Mouse (Mus musculus): ENCODE measurements around the gene Tab1. TPM values are rescaled to one million over a fixed set of nuclear protein-coding genes. Genes with fewer than 3 reads are reported as not detected.
A peak's percentile ranks its signal among the peaks of the same experiment; 100 is the strongest.

Gene Tab1
- polyA plus RNA-seq, 1 experiment from 2014 or later = 44.0 TPM

DNA sequence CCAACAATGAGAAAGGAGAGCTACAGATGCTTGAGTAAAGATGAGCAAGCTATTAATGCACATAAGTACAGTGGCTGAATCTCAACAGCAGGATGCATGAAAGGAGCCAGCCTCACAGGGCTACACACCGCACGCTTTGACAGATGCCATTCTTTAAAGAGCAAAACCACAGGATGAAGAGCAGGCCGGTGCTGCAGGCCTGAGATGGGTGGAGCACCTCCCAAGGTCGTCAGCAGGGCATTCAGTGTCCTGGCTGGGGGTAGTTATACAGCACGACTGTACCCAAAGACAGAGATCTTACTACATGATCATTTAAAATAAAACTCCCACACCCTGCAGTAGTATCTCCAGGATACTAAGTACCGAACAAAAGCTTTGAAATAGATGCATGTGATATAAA lies 13.2 kb downstream of the Tab1 start:
- no peak overlapping the region for H3K4me2 ChIP-seq (replicated peaks)
- peaks cover 8% of the 10 kb centered on the region; the same call in 1 of the 2 replicates for H3K9me3 ChIP-seq (replicated peaks)
- no peaks in the 10 kb centered on the region for H3K27me3 ChIP-seq
- H3K27ac ChIP-seq = no peak overlapping the region
- H3K36me3 ChIP-seq = peaks cover 47% of the 10 kb centered on the region
- no peak for ATAC-seq (ENCODE audit: low FRiP score)
- no peak overlapping the region for H3K4me3 ChIP-seq
- WGBS = 73% methylated on average over 6 of the region's 6 CpGs
- H3K9ac ChIP-seq = no peak overlapping the region
- no peaks in the 10 kb centered on the region for H3K4me1 ChIP-seq

DNA sequence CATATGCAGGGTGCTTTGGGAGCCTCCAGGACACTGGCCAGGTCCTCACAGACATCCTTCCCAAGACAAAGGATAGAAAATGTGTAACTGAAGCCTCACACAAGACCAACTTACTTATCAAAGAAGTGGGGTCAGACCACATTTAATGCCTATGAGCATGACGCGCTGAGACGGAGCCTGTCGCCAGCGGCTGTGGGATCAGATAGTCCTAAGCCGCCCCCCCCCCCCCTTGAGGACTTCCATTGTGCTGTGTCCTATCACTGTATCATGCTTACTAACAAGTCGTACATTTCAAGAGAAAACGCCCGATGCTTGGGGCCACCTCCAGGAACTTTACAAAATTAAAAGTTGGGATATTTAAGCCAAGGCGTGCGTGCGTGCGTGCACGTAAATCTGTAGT lies 14.2 kb downstream of the Tab1 start:
- Histone ChIP-seq H3K9me3 (replicated peaks) (peaks cover 2% of the 10 kb centered on the region; the same call in 1 of the 2 replicates), H3K4me3 (no peak overlapping the region), H3K4me2 (replicated peaks) (no peak overlapping the region), H3K27me3 (no peaks in the 10 kb centered on the region), H3K9ac (no peak overlapping the region), H3K27ac (no peak overlapping the region), H3K4me1 (no peaks in the 10 kb centered on the region), H3K36me3 (peaks cover 44% of the 10 kb centered on the region)
- no peak for ATAC-seq (ENCODE audit: low FRiP score)
- WGBS = 89% methylated on average over 14 of the region's 14 CpGs

DNA sequence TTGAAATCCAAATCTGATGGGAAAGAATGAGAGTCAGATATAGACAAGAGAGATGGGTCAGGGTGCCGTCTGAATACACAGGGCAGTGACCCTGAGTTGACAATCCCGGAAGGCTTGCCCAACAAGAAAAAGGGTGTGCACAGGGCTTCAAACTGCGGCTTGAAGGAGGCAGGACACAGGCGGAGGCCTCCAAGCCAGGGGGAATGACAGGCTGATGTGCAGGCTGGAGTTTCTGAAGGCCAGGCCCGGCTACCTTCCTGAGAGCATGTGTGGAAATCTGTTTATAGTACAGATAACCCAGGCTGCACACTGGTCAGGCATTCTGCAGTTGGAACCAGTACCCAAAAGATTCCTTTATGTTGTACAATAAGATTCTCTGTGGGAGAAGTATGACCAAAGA lies 14.6 kb downstream of the Tab1 start:
- no peak for ATAC-seq (ENCODE audit: low FRiP score)
- no peak overlapping the region for H3K9ac ChIP-seq
- no peak overlapping the region for H3K4me2 ChIP-seq (replicated peaks)
- no peaks in the 10 kb centered on the region for H3K4me1 ChIP-seq
- no peak overlapping the region for H3K27ac ChIP-seq
- peaks cover 43% of the 10 kb centered on the region for H3K36me3 ChIP-seq
- no peaks in the 10 kb centered on the region for H3K27me3 ChIP-seq
- WGBS = 77% methylated on average over 5 of the region's 5 CpGs
- no peaks in the 10 kb centered on the region for H3K9me3 ChIP-seq (replicated peaks)
- no peak overlapping the region for H3K4me3 ChIP-seq

DNA sequence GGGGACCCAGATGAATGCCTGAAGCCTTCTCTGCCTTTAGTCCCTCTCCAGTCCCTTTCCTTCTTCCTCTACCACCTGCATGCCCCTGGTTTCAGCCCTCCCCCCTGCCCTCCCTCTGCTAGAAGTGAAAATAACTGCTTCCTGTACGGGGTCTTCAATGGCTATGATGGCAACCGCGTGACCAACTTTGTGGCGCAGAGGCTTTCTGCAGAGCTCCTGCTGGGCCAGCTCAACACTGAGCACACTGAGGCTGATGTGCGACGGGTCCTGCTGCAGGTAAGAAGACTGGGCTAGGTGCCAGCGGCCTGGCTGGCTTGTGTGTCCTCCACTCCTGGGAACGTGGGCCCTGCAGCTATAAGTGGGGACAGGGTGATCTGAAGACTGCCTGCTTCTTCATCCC lies 15.6 kb downstream of the Tab1 start:
- Histone ChIP-seq H3K4me2 (replicated peaks) (no peak overlapping the region), H3K27me3 (no peaks in the 10 kb centered on the region), H3K4me3 (no peak overlapping the region), H3K4me1 (no peaks in the 10 kb centered on the region), H3K9ac (no peak overlapping the region), H3K9me3 (replicated peaks) (no peaks in the 10 kb centered on the region), H3K36me3 (peaks cover 54% of the 10 kb centered on the region), H3K27ac (no peak overlapping the region)
- ATAC-seq (ENCODE audit: low FRiP score) = no peak
- WGBS = 91% methylated on average over 8 of the region's 8 CpGs

DNA sequence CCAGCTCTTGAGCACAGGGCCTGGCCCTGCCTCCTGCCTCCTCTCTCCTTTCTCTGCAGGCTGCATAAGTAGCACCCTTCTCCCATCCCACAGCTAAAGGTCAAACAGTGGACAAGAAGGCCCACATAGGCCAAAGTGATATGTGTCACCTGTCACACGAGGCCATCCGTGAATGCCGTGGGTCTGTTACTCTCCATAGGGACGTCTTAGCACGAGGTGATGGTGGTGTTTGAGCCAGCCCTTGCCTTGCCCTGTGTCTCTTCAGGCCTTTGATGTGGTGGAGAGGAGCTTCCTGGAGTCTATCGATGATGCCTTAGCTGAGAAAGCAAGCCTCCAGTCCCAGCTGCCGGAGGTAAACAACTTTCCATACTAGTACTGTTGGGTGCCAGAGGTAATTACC lies 16.6 kb downstream of the Tab1 start:
- no peak overlapping the region for H3K9ac ChIP-seq
- H3K27me3 ChIP-seq = no peaks in the 10 kb centered on the region
- no peak for ATAC-seq (ENCODE audit: low FRiP score)
- 97% methylated on average over 7 of the region's 7 CpGs for WGBS
- H3K27ac ChIP-seq = no peak overlapping the region
- peaks cover 63% of the 10 kb centered on the region for H3K36me3 ChIP-seq
- no peak overlapping the region for H3K4me3 ChIP-seq
- no peaks in the 10 kb centered on the region for H3K4me1 ChIP-seq
- H3K9me3 ChIP-seq (replicated peaks) = no peaks in the 10 kb centered on the region
- no peak overlapping the region for H3K4me2 ChIP-seq (replicated peaks)

DNA sequence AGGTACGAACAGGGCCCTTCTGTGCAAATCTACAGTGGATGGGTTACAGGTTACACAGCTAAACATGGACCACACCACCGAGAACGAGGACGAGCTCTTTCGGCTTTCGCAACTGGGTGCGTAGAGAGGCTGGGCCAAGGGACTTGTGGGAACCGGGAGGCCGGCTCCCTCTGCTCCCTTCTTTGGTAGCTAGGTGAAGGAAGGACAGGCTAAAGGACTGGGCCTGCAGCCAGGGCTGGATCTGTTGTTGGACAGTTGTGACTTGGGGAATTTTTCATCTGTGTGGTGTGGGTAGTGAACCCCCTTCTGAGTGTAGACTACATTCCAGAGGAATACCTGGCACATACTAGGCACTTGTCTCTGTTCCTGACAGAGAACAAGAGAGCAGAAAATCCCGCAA lies 19.7 kb downstream of the Tab1 start:
- no peaks in the 10 kb centered on the region for H3K27me3 ChIP-seq
- no peaks in the 10 kb centered on the region for H3K9me3 ChIP-seq (replicated peaks)
- no peak overlapping the region for H3K4me3 ChIP-seq
- no peak for ATAC-seq (ENCODE audit: low FRiP score)
- no peak overlapping the region for H3K4me2 ChIP-seq (replicated peaks)
- no peak overlapping the region for H3K9ac ChIP-seq
- H3K27ac ChIP-seq = no peak overlapping the region
- no peaks in the 10 kb centered on the region for H3K4me1 ChIP-seq
- WGBS = 93% methylated on average over 10 of the region's 10 CpGs
- peaks cover 93% of the 10 kb centered on the region for H3K36me3 ChIP-seq

DNA sequence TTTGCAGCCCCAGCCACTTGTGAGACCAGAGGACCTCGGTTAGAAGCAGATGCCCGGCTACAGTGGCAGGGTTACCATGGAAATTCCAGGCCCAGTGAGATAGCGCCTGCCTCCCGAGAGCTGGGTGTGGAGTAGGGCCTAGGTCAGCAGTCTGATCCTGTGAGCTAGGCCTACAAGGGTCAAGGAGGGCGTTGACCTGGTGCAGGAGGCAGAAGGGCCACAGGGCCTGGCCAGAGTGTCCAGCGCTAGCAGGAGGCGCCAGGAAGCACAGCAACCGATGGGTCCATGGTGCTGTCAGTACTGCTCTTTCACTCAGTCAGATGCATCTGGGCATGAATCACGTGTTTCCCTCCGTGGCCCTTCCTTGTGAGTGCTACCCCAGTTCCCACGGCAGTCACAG lies 20.8 kb downstream of the Tab1 start:
- no peak overlapping the region for H3K4me3 ChIP-seq
- peaks cover 6% of the 10 kb centered on the region for H3K4me1 ChIP-seq
- H3K36me3 ChIP-seq = peaks cover 92% of the 10 kb centered on the region
- H3K4me2 ChIP-seq (replicated peaks) = no peak overlapping the region
- WGBS = 80% methylated on average over 11 of the region's 11 CpGs
- no peaks in the 10 kb centered on the region for H3K27me3 ChIP-seq
- H3K27ac ChIP-seq = no peak overlapping the region
- no peak overlapping the region for H3K9ac ChIP-seq
- H3K9me3 ChIP-seq (replicated peaks) = no peaks in the 10 kb centered on the region
- no peak for ATAC-seq (ENCODE audit: low FRiP score)

DNA sequence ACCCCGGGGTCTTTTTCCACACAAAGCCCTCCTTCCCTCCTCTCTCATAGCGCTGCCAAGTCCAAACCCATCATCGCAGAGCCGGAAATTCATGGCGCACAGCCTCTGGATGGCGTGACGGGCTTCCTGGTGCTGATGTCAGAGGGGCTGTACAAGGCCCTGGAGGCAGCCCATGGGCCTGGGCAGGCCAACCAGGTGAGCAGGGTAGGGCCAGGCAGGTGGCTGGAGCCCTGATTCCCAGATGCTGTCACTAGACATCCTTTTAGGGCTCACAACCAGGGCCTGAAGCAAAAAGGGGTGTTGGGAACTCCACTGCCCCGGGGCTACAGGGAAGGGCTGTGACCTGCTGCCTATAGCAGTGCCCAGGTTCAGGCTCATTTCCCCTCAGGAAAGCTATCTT lies 22.8 kb downstream of the Tab1 start:
- Histone ChIP-seq H3K9me3 (replicated peaks) (no peaks in the 10 kb centered on the region), H3K9ac (no peak overlapping the region), H3K4me3 (no peak overlapping the region), H3K27me3 (no peaks in the 10 kb centered on the region), H3K4me1 (peaks cover 20% of the 10 kb centered on the region), H3K27ac (no peak overlapping the region), H3K4me2 (replicated peaks) (no peak overlapping the region), H3K36me3 (peaks cover 92% of the 10 kb centered on the region)
- 94% methylated on average over 8 of the region's 8 CpGs for WGBS
- ATAC-seq (ENCODE audit: low FRiP score) = no peak

DNA sequence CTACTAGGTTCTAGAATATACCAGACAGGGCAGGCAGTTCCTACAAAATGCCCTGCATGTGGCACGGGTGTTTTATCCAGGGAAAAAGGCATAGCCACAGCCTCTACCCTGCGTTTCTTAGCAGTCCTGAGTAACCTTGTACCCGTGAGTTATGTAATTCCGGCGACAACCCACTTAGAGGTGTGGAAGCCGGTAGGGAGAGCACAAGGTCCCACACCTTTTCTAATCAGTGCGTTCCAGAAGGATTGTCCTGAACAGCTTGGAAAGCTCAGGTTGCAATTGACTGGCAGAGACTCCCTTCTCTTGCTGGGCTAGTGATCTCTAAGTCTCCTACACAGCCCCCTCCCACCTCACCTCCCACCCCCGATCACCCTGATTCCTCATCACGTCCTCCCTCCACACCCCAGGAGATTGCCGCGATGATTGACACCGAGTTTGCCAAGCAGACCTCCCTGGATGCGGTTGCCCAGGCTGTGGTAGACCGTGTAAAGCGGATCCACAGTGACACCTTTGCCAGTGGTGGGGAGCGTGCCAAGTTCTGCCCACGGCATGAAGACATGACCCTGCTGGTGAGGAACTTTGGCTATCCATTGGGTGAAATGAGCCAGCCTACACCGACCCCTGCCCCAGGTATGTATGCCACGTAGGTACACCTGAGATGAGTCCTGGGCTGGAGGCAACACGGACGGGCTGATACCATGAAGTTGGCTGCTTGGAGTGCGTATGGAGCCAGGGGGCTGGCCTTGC lies 24.4 kb downstream of the Tab1 start:
- no peak for ATAC-seq (ENCODE audit: low FRiP score)
- H3K27me3 ChIP-seq = no peaks in the 10 kb centered on the region
- no peak overlapping the region for H3K4me3 ChIP-seq
- WGBS = 91% methylated on average over 22 of the region's 22 CpGs
- H3K9me3 ChIP-seq (replicated peaks) = no peaks in the 10 kb centered on the region
- H3K27ac ChIP-seq = no peak overlapping the region
- H3K36me3 ChIP-seq = peaks cover 98% of the 10 kb centered on the region
- H3K4me1 ChIP-seq = peaks cover 20% of the 10 kb centered on the region
- no peak overlapping the region for H3K4me2 ChIP-seq (replicated peaks)
- H3K9ac ChIP-seq = no peak overlapping the region

DNA sequence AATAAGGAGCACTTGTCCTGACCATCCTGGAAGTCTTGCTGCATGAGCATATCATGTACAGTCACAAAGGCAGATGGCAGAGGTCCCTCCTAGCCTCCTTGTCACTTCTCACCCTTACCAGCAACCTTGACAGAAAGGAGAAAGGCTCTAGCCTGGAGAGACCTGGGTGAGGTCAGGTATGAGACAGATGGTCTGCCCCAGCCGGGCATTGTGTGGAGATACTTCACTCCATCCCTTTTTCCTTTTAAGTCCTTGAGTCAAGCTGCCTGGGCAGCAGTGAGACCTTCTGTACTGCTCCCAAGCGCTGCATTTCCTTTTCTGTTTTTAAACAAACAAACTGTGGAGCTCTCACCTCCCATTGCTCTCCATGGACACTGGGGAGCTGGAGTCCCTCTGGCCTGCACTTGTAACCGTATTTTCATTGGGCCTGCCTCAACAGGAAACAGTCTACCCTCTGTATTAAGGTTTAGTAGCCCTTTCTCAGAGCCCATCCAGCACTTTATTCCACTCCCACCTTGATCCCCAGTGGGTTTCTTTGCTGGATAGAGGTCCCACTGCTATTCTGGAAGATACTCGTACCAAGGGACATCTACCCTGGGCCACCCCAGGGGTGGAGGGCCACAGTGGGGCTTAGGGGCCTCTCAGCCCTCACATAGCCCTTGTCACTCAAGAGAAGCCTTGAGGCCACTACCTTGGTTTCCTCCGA lies 25.2 kb downstream of the Tab1 start:
- Histone ChIP-seq H3K4me2 (replicated peaks) (no peak overlapping the region), H3K9me3 (replicated peaks) (no peaks in the 10 kb centered on the region), H3K27ac (peak overlapping the region; percentile 56; the same call in 1 of the 2 replicates), H3K4me3 (no peak overlapping the region), H3K36me3 (peaks cover 94% of the 10 kb centered on the region), H3K27me3 (no peaks in the 10 kb centered on the region), H3K4me1 (peaks cover 20% of the 10 kb centered on the region), H3K9ac (no peak overlapping the region)
- 55% methylated on average over 5 of the region's 5 CpGs for WGBS
- no peak for ATAC-seq (ENCODE audit: low FRiP score)

DNA sequence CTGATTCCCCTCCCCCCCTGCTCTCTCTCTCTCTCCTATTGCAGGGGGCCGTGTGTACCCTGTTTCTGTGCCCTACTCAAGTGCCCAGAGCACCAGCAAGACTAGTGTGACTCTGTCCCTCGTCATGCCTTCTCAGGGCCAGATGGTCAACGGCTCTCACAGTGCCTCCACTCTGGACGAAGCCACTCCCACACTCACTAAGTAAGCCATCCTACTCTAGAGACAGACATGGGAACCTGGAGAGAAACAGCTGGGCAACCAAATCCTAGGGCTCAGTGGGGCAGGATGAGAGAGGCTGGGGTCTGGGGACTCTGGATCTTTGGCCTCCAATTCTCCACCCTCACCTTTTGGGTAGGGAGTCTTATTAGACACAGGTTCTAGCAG lies 25.8 kb downstream of the Tab1 start:
- ATAC-seq (ENCODE audit: low FRiP score) = no peak
- Histone ChIP-seq H3K27ac (peak overlapping the region; percentile 56; the same call in 1 of the 2 replicates), H3K4me2 (replicated peaks) (no peak overlapping the region), H3K4me3 (no peak overlapping the region), H3K4me1 (peaks cover 20% of the 10 kb centered on the region), H3K9ac (no peak overlapping the region), H3K36me3 (peaks cover 88% of the 10 kb centered on the region), H3K9me3 (replicated peaks) (no peaks in the 10 kb centered on the region), H3K27me3 (no peaks in the 10 kb centered on the region)
- 63% methylated on average over 4 of the region's 4 CpGs for WGBS

DNA sequence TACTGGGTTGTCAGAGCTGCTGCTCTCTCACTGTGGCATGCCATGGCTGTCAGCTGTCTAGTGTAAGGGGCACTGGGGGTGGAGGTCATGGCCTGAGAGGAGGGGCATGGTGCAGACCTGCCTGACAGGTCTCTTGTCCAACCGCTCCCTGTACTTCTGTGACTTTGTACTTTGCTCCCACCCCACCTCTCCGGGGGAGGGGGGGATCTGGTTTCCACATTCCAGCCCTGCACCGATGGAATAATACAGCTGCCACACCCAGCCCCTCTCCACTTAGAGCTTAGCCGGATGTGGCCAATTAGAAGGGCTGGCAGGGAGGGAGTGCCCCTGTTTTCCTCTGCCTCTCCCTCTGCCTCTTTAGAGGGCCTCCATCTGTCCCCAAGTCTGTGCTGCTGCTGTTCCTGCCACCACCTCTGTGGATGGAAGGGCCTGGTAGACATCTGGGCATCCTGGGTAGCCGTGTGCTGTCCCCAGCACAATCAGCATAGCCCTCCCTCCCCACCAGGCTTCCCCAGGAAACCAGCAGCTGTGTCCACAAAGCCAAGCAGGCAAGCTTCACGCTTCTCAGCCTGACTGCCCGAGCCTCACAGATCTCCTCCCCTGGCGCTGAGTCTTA lies 26.5 kb downstream of the Tab1 start:
- H3K4me2 ChIP-seq (replicated peaks) = no peak overlapping the region
- peaks cover 81% of the 10 kb centered on the region for H3K36me3 ChIP-seq
- peaks cover 20% of the 10 kb centered on the region for H3K4me1 ChIP-seq
- WGBS = 36% methylated on average over 8 of the region's 8 CpGs
- H3K27me3 ChIP-seq = no peaks in the 10 kb centered on the region
- no peaks in the 10 kb centered on the region for H3K9me3 ChIP-seq (replicated peaks)
- H3K27ac ChIP-seq = peak overlapping the region; percentile 56
- H3K4me3 ChIP-seq = no peak overlapping the region
- ATAC-seq (ENCODE audit: low FRiP score) = no peak
- H3K9ac ChIP-seq = peak overlapping the region; percentile 28; the same call in 1 of the 2 replicates

Data from hindbrain, embryonic 12.5 days (tissue).